Mouse (Mus musculus): ENCODE data around the gene Olfr1022.

DNA sequence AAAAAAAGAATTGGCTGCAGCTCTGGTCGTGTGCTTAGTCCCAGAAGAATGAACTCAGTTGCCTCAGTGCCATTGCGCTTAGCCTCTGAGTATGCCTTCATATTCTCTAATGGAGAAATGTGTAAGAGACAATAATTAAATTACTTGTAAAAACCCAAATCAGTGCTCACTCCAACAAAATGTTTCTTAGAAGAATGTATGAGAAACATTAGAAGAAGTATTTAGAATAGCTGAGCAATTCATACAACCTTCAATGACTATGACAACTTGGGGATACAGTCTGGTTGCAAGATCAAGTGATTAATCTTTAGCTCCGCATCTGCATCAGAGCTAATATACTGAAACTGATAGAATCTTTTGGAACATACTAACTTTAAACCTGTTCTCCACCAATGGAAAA is 36.6 kb downstream of the Olfr1022 start, which contains the start of gene Olfr1024:
- TF ChIP-seq CTCF (IDR thresholded peaks at IDR 0.05; ENCODE audit: insufficient read depth, low read depth, low read length) (no peak), POLR2A (IDR thresholded peaks at IDR 0.05; ENCODE audit: insufficient read depth, low read depth, low read length) (no peak)

Data from olfactory bulb, adult 2 months (tissue).